Mouse (Mus musculus) layer of hippocampus, adult 6 months (tissue): Measurements from ENCODE around the gene Gsta4. TPM values are rescaled to one million over a fixed set of nuclear protein-coding genes. Genes with fewer than 3 reads are reported as not detected.

Source experiments
- long read RNA-seq, 2 experiments: library from polyadenylated mRNA; unstranded; transcript quantifications; one replicate each; pipeline ENCODE4 v2.0.0; 2019 to 2020
- polyA plus RNA-seq: library from polyadenylated mRNA; unstranded; fragments of <200 nt; fragmentation: Nextera tagmentation; gene quantifications from 2 replicates; pipeline ENCODE4 v1.2.3, GENCODE M21; 2021

Gsta4 gene
- polyA plus RNA-seq = 143 and 164 TPM in 2 replicates
- long read RNA-seq, experiment 1, transcript Gsta4-201 (7 exons, 977 nt) = major isoform, 115 of 123 reads
- long read RNA-seq, experiment 1, partial matches to known transcripts = 7 of 123 reads
- long read RNA-seq, experiment 1, other reads (novel, unspliced or antisense) = 1 of 123 reads
- long read RNA-seq, experiment 2, transcript Gsta4-201 (7 exons, 977 nt) = major isoform, 41 of 43 reads
- long read RNA-seq, experiment 2, partial matches to known transcripts = 2 of 43 reads
- long read RNA-seq, experiment 2, other reads (novel, unspliced or antisense) = 0 of 43 reads

GRCm38 (mm10) chr9:78182474-78182873 is at the start of gene Gsta4:
Gene Gsta4 (plus strand): TSS chr9:78182774.

GRCm38 (mm10) chr9:78230461-78230860 is 47.9 kb downstream of the Gsta4 start, which contains the start of gene Gsta1:
Gene Gsta1 (plus strand): TSS chr9:78230656.

GRCm38 (mm10) chr9:78256914-78257313 is 74.3 kb downstream of the Gsta4 start, which contains the start of gene Gm3776:
Gene Gm3776 (plus strand): TSS chr9:78257129.

Other genes with a start within 250 kb of the Gsta4 start
- not detected in 2 replicates for gene Gcm1, start 130.8 kb upstream of the Gsta4 start, polyA plus RNA-seq
- gene Fbxo9, start 73.7 kb upstream of the Gsta4 start, polyA plus RNA-seq = 90.2 and 94.7 TPM in 2 replicates
- 8.2 and 9.2 TPM in 2 replicates for gene Ick, start 73.6 kb upstream of the Gsta4 start, polyA plus RNA-seq
- gene Gsta1, start 47.9 kb downstream of the Gsta4 start, polyA plus RNA-seq = 0.28 TPM in 1 of 2 replicates, not detected in the other
- gene Gm3776, start 74.4 kb downstream of the Gsta4 start, polyA plus RNA-seq = not detected in 2 replicates
- not detected in 2 replicates for gene Gm10639, start 107.1 kb downstream of the Gsta4 start, polyA plus RNA-seq
- not detected in 2 replicates for gene Omt2a, start 132.0 kb downstream of the Gsta4 start, polyA plus RNA-seq
- not detected in 2 replicates for gene Omt2b, start 144.8 kb downstream of the Gsta4 start, polyA plus RNA-seq
- gene Gsta2, start 173.0 kb downstream of the Gsta4 start, polyA plus RNA-seq = 0.85 and 0.90 TPM in 2 replicates
- not detected in 2 replicates for gene Dppa5a, start 185.4 kb downstream of the Gsta4 start, polyA plus RNA-seq
- 0.06 and 1.3 TPM in 2 replicates for gene Ooep, start 196.0 kb downstream of the Gsta4 start, polyA plus RNA-seq
- gene Ddx43, start 213.0 kb downstream of the Gsta4 start, polyA plus RNA-seq = not detected in 2 replicates